Mouse (Mus musculus): ENCODE data around the gene Lrp5.

- TF ChIP-seq POLR2A (IDR thresholded peaks at IDR 0.05; ENCODE audit: control insufficient read depth, extremely low read depth, insufficient read depth, low read length, poor library complexity): no peak
- TF ChIP-seq CTCF (IDR thresholded peaks at IDR 0.05; ENCODE audit: borderline replicate concordance, control insufficient read depth, extremely low read depth, insufficient read depth, low read length, poor library complexity): no peak
Observed at GRCm38 (mm10) chr19:3562298-3562697, 124.1 kb downstream of the Lrp5 start.
